Mouse (Mus musculus) limb, embryonic 14.5 days (tissue): ENCODE data around the gene Serpinb9. TPM values are rescaled to one million over a fixed set of nuclear protein-coding genes. Genes with fewer than 3 reads are reported as not detected.

Source experiments
- ATAC-seq: fragments of 200-750 bp; cut with Nextera tagmentation; 2 replicates; pipeline ENCODE4 v1.8.0; 2017; ENCODE audit warnings: low read depth, moderate number of reproducible peaks, moderate TSS enrichment; ENCODE audit not compliant: low FRiP score
- DNase-seq: peaks from one replicate; pipeline ENCODE4 v3.0.0-alpha.2; 2015; ENCODE audit warnings: low spot score
- H3K27ac ChIP-seq: fragments of 300-500 bp; sonication (generic); replicated peaks from 2 replicates; pipeline ENCODE4 v1.5.1; 2014; ENCODE audit warnings: low read depth, mild to moderate bottlenecking, low read length, moderate library complexity, mixed read lengths
- H3K27me3 ChIP-seq: fragments of 300-500 bp; sonication (generic); 2 replicates; pipeline ENCODE4 v1.6.1; 2014; ENCODE audit warnings: low read length, mixed read lengths; ENCODE audit not compliant: control insufficient read depth, insufficient read depth
- H3K36me3 ChIP-seq: fragments of 300-500 bp; sonication (generic); 2 replicates; pipeline ENCODE4 v1.6.1; 2014; ENCODE audit warnings: mild to moderate bottlenecking, low read length, moderate library complexity, mixed read lengths; ENCODE audit not compliant: control insufficient read depth, insufficient read depth
- H3K4me1 ChIP-seq: fragments of 300-500 bp; sonication (generic); 2 replicates; pipeline ENCODE4 v1.6.1; 2014; ENCODE audit warnings: antibody characterized with exemption, low read length, mixed read lengths; ENCODE audit not compliant: control insufficient read depth, insufficient read depth
- H3K4me2 ChIP-seq: fragments of 300-500 bp; sonication (generic); replicated peaks from 2 replicates; pipeline ENCODE4 v1.6.1; 2014; ENCODE audit warnings: low read depth, mild to moderate bottlenecking, low read length, moderate library complexity; ENCODE audit not compliant: severe bottlenecking
- H3K4me3 ChIP-seq: fragments of 300-500 bp; sonication (generic); replicated peaks from 2 replicates; pipeline ENCODE4 v1.5.1; 2014; ENCODE audit warnings: low read length
- H3K9ac ChIP-seq: fragments of 300-500 bp; sonication (generic); 2 replicates; pipeline ENCODE4 v1.6.1; 2014; ENCODE audit warnings: mild to moderate bottlenecking, low read depth, low read length, moderate library complexity; ENCODE audit not compliant: severe bottlenecking
- H3K9me3 ChIP-seq: fragments of 300-500 bp; sonication (generic); 2 replicates; pipeline ENCODE4 v1.6.1; 2016; ENCODE audit warnings: low read length; ENCODE audit not compliant: control insufficient read depth
- POLR2A ChIP-seq: fragments of 200-500 bp; IDR thresholded peaks from 2 replicates; pipeline ENCODE4 v1.8.0; 2012; ENCODE audit warnings: inconsistent platforms, mild to moderate bottlenecking, moderate library complexity, borderline replicate concordance; ENCODE audit not compliant: insufficient read depth, insufficient read length; ENCODE audit errors: extremely low read depth
- WGBS: fragments of 180-500 bp; shearing (Covaris S2); extraction: QIAGEN DNeasy Blood & Tissue Kit; methylation state at CpG from one replicate; pipeline ENCODE4 v1.1.7; 2014; 5-methylcytosine and 5-hydroxymethylcytosine counted together
- polyA plus RNA-seq, 2 experiments: library from polyadenylated mRNA; depleted of rRNA in 1 of 2; stranded (reverse) in 1 of 2; unstranded in 1 of 2; fragments of >200 nt; fragmentation: Nextera tagmentation in 1 of 2; extraction: Ambion mirVana in 1 of 2; gene quantifications; 2 replicates each; pipeline versions ENCODE4 v1.2.1 to v1.2.3; 2012 to 2014

Gene Serpinb9
- polyA plus RNA-seq, 2 experiments, result 2.6 to 4.6 TPM

- no peak for DNase-seq
- Histone ChIP-seq H3K4me2 (no peak overlapping the region), H3K36me3 (no peaks in the 10 kb centered on the region), H3K27me3 (no peaks in the 10 kb centered on the region), H3K9me3 (no peaks in the 10 kb centered on the region), H3K4me3 (no peak overlapping the region), H3K27ac (no peak overlapping the region), H3K9ac (no peak overlapping the region), H3K4me1 (peaks cover 5% of the 10 kb centered on the region; the same call in 1 of the 2 replicates)
- no peak for TF ChIP-seq POLR2A
- WGBS, result 87% methylated on average over 1 of the region's 1 CpGs
- ATAC-seq, result no peak
Measured at GRCm38 (mm10) chr13:32969641-32970040, 33.4 kb upstream of the Serpinb9 start.

- no peaks in the 10 kb centered on the region for H3K36me3 ChIP-seq
- H3K4me3 ChIP-seq, result no peak overlapping the region
- H3K4me1 ChIP-seq, result no peaks in the 10 kb centered on the region
- ATAC-seq, result no peak
- no peak for TF ChIP-seq POLR2A
- H3K27ac ChIP-seq, result no peak overlapping the region
- no peaks in the 10 kb centered on the region for H3K9me3 ChIP-seq
- H3K27me3 ChIP-seq, result no peaks in the 10 kb centered on the region
- no peak overlapping the region for H3K4me2 ChIP-seq
- DNase-seq, result no peak
- H3K9ac ChIP-seq, result no peak overlapping the region
- WGBS, result 83% methylated on average over 3 of the region's 3 CpGs
Measured at GRCm38 (mm10) chr13:32970776-32971175, 32.3 kb upstream of the Serpinb9 start.

DNA sequence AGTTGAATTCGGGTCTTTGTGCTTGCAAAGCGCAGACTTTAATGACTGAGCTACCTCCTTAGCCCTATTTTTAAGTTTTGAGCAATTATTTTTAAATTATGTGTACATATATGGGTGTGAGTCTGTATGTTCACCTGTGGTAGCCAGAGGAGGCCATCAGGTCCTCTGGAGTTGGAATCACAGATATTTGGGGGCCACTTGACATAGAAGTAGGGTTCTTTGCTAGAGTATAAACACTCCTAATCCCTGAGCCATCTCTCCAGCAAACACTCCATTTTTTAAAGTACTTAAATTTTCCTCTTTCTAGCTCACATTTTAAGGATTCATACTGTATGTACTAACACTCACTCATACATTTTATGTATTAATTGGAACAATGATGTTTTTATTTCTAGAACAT is 28.8 kb upstream of the Serpinb9 start:
- 83% methylated on average over 2 of the region's 2 CpGs for whole genome bisulfite sequencing
- no peak for TF ChIP-seq POLR2A
- no peak overlapping the region for H3K9ac ChIP-seq

DNA sequence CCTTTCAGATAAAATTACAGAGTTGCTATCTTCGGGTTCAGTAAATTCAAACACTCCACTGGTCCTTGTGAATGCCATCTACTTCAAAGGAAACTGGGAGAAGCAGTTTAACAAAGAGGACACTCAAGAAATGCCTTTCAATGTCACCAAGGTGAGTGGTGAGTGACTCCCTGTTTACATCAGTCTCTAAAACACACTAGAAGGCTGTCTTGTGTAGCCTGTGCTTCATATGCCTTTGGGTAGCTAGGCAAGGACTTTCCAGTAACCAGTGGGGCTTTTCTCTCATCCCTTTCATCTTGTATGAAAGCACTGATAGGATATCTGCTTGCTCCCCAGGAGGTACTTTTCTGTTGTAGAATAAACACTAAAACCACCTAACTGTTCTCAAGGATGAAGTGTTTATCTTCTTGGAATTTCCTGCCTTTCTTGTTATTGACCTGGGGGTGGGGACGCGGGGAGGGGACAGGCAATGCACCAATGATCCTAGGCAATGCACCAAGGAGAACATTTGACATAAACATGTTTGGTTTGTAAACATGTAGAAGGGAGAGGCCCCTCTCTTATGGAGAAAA is 28.1 kb upstream of the Serpinb9 start:
- Histone ChIP-seq H3K27me3 (no peaks in the 10 kb centered on the region), H3K36me3 (no peaks in the 10 kb centered on the region), H3K9me3 (no peaks in the 10 kb centered on the region), H3K4me1 (no peaks in the 10 kb centered on the region), H3K27ac (no peak overlapping the region), H3K9ac (no peak overlapping the region), H3K4me3 (no peak overlapping the region), H3K4me2 (no peak overlapping the region)
- ATAC-seq (no peak), DNase-seq (no peak)
- TF ChIP-seq POLR2A, result no peak
- 67% methylated on average over 3 of the region's 3 CpGs for WGBS

More for the DNA sequence above, 28.8 kb upstream of the Serpinb9 start:
- no peak overlapping the region for H3K27ac ChIP-seq
- no peak overlapping the region for H3K4me2 ChIP-seq
- no peaks in the 10 kb centered on the region for H3K9me3 ChIP-seq
- no peaks in the 10 kb centered on the region for H3K27me3 ChIP-seq
- DNase-seq, result no peak
- no peak overlapping the region for H3K4me3 ChIP-seq
- no peaks in the 10 kb centered on the region for H3K4me1 ChIP-seq
- no peak for ATAC-seq
- no peaks in the 10 kb centered on the region for H3K36me3 ChIP-seq

DNA sequence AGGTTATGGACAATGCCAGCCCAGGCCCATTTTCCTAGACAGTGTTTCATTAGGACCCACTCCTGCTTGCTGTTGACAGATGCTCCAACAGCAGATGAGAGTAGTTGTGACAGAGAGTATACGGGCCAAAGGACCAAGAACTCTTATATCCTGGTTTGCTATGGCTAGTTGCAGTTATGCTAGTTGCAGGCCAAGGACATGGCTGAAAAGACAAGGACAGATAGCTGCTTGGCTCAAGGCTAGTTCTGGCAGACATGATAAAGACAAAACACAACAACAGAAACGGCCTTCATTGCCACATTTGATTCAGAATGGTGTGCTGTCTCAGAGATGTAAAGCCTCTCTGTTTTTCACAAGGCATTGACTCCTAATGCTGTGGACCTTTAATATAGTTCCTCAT is 27.3 kb upstream of the Serpinb9 start:
- no peak overlapping the region for H3K9ac ChIP-seq
- no peaks in the 10 kb centered on the region for H3K36me3 ChIP-seq
- H3K27me3 ChIP-seq, result no peaks in the 10 kb centered on the region
- no peak for ATAC-seq
- H3K4me1 ChIP-seq, result no peaks in the 10 kb centered on the region
- no peak for TF ChIP-seq POLR2A
- no peak overlapping the region for H3K4me3 ChIP-seq
- WGBS, result 87% methylated on average over 2 of the region's 2 CpGs
- no peak overlapping the region for H3K27ac ChIP-seq
- H3K4me2 ChIP-seq, result no peak overlapping the region
- no peak for DNase-seq
- H3K9me3 ChIP-seq, result no peaks in the 10 kb centered on the region
